Mouse (Mus musculus) cortical plate, adult 2 months (tissue): ENCODE data around the gene Pgls.

Experiments
- CTCF ChIP-seq: fragments of 200-500 bp; IDR thresholded peaks from 2 replicates; pipeline ENCODE4 v1.5.1; 2011; ENCODE audit warnings: mild to moderate bottlenecking, control low read depth, low read length; ENCODE audit not compliant: insufficient read depth; ENCODE audit errors: extremely low read depth
- POLR2A ChIP-seq: fragments of 200-500 bp; IDR thresholded peaks from 2 replicates; pipeline ENCODE4 v1.6.1; 2011; ENCODE audit warnings: mild to moderate bottlenecking, low read length, control low read depth; ENCODE audit not compliant: insufficient read depth; ENCODE audit errors: extremely low read depth

DNA sequence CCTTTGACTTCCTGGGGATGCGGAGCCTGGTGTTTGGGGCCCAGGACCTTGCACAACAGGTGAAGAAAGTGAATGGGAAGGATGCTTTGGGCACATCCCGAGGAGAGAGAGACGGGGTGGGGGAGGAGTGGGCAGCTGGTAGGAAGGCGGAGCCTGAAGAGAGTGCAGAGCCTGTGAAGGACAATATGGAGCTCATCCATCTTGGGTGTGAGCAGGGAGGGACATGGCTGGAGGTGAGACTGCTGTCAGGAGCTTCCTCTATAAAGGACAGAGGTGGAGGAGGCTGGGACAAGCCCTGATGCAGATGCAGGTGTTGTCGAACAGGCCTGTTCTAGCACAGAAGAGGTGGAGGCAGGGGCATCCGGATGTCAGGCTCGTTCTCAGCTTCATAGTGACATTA is 12.0 kb downstream of the Pgls start:
- TF ChIP-seq CTCF: no peak
- no peak for TF ChIP-seq POLR2A
